Mouse (Mus musculus): ENCODE results near the gene Wscd1. TPM values are rescaled to one million over a fixed set of nuclear protein-coding genes. Genes with fewer than 3 reads are reported as not detected.

The Wscd1 gene
- polyA plus RNA-seq, 2 experiments, result 0.09 to 0.24 TPM

DNA sequence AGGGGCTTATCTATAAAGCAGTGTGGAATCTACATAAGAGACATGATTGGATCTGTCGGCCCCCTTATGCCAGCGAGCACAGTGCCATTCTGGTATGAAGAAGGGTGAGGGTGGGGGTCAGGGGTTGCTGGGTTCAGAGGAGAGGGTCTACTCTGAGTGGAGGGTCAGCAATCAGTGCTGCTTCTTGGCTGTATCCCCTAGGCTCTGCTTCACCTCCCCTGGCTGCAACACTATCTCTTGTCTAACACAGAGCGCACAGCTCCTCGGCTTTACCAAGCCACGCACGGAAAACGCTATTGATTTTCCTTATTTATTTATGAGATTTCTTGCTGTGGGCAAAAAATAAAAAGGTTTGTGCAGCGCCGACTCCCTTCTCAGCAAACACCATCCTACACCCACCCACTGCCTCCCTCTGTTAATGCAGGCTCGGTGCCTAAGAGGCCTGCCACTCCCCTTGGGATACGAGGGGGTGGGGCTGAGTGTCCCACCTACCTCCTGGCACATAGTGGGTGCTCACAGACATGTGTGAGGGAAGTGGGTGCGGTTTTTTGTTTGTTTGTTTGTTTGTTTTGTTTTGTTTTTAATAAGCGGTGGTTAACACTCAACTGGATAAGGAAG lies 32.1 kb downstream of the Wscd1 start:
- Histone ChIP-seq H3K36me3 (replicated peaks; ENCODE audit: control insufficient read depth, insufficient read depth, low read depth) (no peaks in the 10 kb centered on the region), H3K4me1 (replicated peaks; ENCODE audit: control insufficient read depth in 2 of 2, insufficient read depth in 2 of 2, low read length in 1 of 2) (no peaks in the 10 kb centered on the region), H3K4me3 (ENCODE audit: insufficient read depth in 1 of 2, low read depth in 2 of 2, low read length in 2 of 2) (no peak overlapping the region), H3K9ac (replicated peaks) (no peak overlapping the region), H3K9me3 (ENCODE audit: control insufficient read depth, low read length) (no peaks in the 10 kb centered on the region), H3K4me2 (ENCODE audit: low read depth) (no peak overlapping the region), H3K27ac (no peak overlapping the region), H3K27me3 (ENCODE audit: control insufficient read depth, insufficient read depth, low read length) (no peaks in the 10 kb centered on the region)
- no peak for DNase-seq (ENCODE audit: low read depth in 3 of 3, low spot score in 3 of 3)
- 66% methylated on average over 13 of the region's 13 CpGs for WGBS (ENCODE audit: insufficient replicate concordance)
- TF ChIP-seq CTCF (IDR thresholded peaks at IDR 0.05; ENCODE audit: low read depth) (no peak), EP300 (IDR thresholded peaks at IDR 0.05; ENCODE audit: low read depth) (no peak)
- no peak for ATAC-seq (ENCODE audit: insufficient read depth)

DNA sequence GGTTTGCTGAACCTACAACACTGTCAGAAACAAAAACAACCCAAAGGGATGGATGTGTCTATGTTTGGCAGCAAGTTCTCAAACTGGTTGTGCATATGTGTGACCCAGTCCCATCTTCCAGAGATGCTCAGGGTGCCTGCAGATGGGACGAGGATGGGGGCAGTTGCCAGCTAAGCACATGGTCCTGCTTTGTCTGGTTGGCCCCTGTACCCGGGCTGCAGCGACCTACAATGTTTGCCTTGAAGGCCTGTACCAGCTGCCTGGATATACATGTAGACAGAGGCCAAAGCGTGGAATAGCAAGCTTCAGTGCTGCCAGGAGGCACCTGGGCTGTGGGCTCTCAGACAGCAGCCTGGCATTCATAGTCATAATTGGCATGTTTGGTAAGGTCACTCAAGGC lies 35.8 kb downstream of the Wscd1 start:
- Histone ChIP-seq H3K27me3 (ENCODE audit: control insufficient read depth, insufficient read depth, low read length) (no peaks in the 10 kb centered on the region), H3K4me2 (ENCODE audit: low read depth) (no peak overlapping the region), H3K27ac (no peak overlapping the region), H3K4me3 (ENCODE audit: insufficient read depth in 1 of 2, low read depth in 2 of 2, low read length in 2 of 2) (no peak overlapping the region), H3K4me1 (replicated peaks; ENCODE audit: control insufficient read depth in 2 of 2, insufficient read depth in 2 of 2, low read length in 1 of 2) (no peaks in the 10 kb centered on the region), H3K9me3 (ENCODE audit: control insufficient read depth, low read length) (no peaks in the 10 kb centered on the region), H3K9ac (replicated peaks) (no peak overlapping the region), H3K36me3 (replicated peaks; ENCODE audit: control insufficient read depth, insufficient read depth, low read depth) (no peaks in the 10 kb centered on the region)
- no peak for DNase-seq (ENCODE audit: low read depth in 3 of 3, low spot score in 3 of 3)
- no peak for TF ChIP-seq EP300 (IDR thresholded peaks at IDR 0.05; ENCODE audit: low read depth)
- TF ChIP-seq CTCF (IDR thresholded peaks at IDR 0.05; ENCODE audit: low read depth), result no peak
- WGBS (ENCODE audit: insufficient replicate concordance), result 58% methylated on average over 4 of the region's 4 CpGs
- ATAC-seq (ENCODE audit: insufficient read depth), result no peak

DNA sequence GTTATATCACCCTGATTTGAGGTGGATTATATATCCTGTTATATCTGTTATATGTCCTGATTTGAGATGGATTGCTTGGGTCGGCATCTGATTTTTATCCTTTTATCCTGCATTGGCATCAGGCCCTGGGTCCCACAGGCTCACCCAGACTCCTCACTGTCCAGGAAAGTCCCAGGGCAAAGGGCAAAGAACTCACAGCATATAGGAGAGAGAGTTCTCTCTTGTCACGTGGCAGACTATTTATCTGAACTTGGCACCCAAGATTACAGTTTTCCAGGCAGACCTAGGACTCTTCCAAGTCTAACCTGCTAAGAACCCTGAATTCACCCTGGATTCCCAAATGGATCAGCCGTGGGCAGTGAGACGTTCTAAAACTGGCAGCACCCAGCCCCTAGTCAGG lies 38.5 kb downstream of the Wscd1 start:
- TF ChIP-seq EP300 (IDR thresholded peaks at IDR 0.05; ENCODE audit: low read depth) (no peak), CTCF (IDR thresholded peaks at IDR 0.05; ENCODE audit: low read depth) (no peak)
- H3K4me2 ChIP-seq (ENCODE audit: low read depth), result no peak overlapping the region
- no peak overlapping the region for H3K9ac ChIP-seq (replicated peaks)
- no peak overlapping the region for H3K27ac ChIP-seq
- DNase-seq (ENCODE audit: low read depth in 3 of 3, low spot score in 3 of 3) (peak in 1 of 3 experiments; percentile 4), ATAC-seq (ENCODE audit: insufficient read depth) (no peak)
- H3K9me3 ChIP-seq (ENCODE audit: control insufficient read depth, low read length), result no peaks in the 10 kb centered on the region
- H3K27me3 ChIP-seq (ENCODE audit: control insufficient read depth, insufficient read depth, low read length), result no peaks in the 10 kb centered on the region
- H3K36me3 ChIP-seq (replicated peaks; ENCODE audit: control insufficient read depth, insufficient read depth, low read depth), result no peaks in the 10 kb centered on the region
- no peaks in the 10 kb centered on the region for H3K4me1 ChIP-seq (replicated peaks; ENCODE audit: control insufficient read depth in 2 of 2, insufficient read depth in 2 of 2, low read length in 1 of 2)
- H3K4me3 ChIP-seq (ENCODE audit: insufficient read depth in 1 of 2, low read depth in 2 of 2, low read length in 2 of 2), result no peak overlapping the region
- 67% methylated on average over 4 of the region's 4 CpGs for WGBS (ENCODE audit: insufficient replicate concordance)

DNA sequence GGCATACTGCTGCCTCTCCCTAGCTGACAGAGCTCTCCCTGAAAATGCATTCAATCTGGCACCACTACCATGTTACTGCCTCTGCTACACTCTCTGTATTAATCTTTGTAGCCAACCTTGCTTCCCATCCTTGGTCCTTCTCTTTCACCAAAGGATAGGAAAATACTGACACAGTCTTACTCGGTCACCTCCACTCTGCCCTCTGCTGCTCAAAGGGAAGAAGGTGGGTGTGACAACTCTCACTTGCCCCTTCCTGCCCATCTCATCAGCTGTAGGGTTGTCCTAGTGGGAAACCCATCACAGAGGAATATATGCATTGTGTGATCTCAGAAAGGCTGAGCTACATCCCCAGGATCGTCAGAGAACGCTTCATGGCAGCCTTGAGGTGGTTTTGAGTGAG lies 40.5 kb downstream of the Wscd1 start:
- 48% methylated on average over 3 of the region's 3 CpGs for WGBS (ENCODE audit: insufficient replicate concordance)
- Histone ChIP-seq H3K27ac (no peak overlapping the region), H3K36me3 (replicated peaks; ENCODE audit: control insufficient read depth, insufficient read depth, low read depth) (no peaks in the 10 kb centered on the region), H3K4me2 (ENCODE audit: low read depth) (no peak overlapping the region), H3K9ac (replicated peaks) (no peak overlapping the region), H3K27me3 (ENCODE audit: control insufficient read depth, insufficient read depth, low read length) (no peaks in the 10 kb centered on the region), H3K4me3 (ENCODE audit: insufficient read depth in 1 of 2, low read depth in 2 of 2, low read length in 2 of 2) (no peak overlapping the region), H3K9me3 (ENCODE audit: control insufficient read depth, low read length) (no peaks in the 10 kb centered on the region), H3K4me1 (replicated peaks; ENCODE audit: control insufficient read depth in 2 of 2, insufficient read depth in 2 of 2, low read length in 1 of 2) (no peaks in the 10 kb centered on the region)
- ATAC-seq (ENCODE audit: insufficient read depth) (no peak), DNase-seq (ENCODE audit: low read depth in 3 of 3, low spot score in 3 of 3) (no peak)
- TF ChIP-seq CTCF (IDR thresholded peaks at IDR 0.05; ENCODE audit: low read depth), result no peak
- TF ChIP-seq EP300 (IDR thresholded peaks at IDR 0.05; ENCODE audit: low read depth), result no peak

DNA sequence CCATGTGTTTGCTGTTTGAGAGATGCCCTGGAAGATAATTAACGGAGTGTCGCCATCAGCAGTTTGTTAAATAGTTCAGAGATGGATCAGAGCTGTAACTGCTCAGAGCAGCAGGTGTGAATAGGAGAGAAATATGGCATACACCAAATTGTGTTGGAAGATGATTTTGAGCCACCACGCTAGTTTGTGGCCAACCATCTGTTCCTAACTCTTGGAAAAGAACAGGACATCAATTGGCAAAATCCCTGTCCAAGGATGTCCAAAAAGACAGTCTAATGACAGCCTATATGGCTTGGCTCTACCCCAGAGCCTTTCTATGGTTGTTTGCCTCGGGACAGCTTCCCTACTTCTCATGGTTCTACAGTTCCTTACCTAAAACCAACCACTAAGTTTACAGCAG lies 49.5 kb downstream of the Wscd1 start:
- no peak overlapping the region for H3K9ac ChIP-seq (replicated peaks)
- WGBS (ENCODE audit: insufficient replicate concordance), result 53% methylated on average over 4 of the region's 4 CpGs
- DNase-seq (ENCODE audit: low read depth in 3 of 3, low spot score in 3 of 3), result no peak
- H3K27ac ChIP-seq, result no peak overlapping the region
- no peaks in the 10 kb centered on the region for H3K4me1 ChIP-seq (replicated peaks; ENCODE audit: control insufficient read depth in 2 of 2, insufficient read depth in 2 of 2, low read length in 1 of 2)
- no peak overlapping the region for H3K4me2 ChIP-seq (ENCODE audit: low read depth)
- no peak for ATAC-seq (ENCODE audit: insufficient read depth)
- no peak for TF ChIP-seq EP300 (IDR thresholded peaks at IDR 0.05; ENCODE audit: low read depth)
- TF ChIP-seq CTCF (IDR thresholded peaks at IDR 0.05; ENCODE audit: low read depth), result no peak
- no peak overlapping the region for H3K4me3 ChIP-seq (ENCODE audit: insufficient read depth in 1 of 2, low read depth in 2 of 2, low read length in 2 of 2)
- no peaks in the 10 kb centered on the region for H3K27me3 ChIP-seq (ENCODE audit: control insufficient read depth, insufficient read depth, low read length)
- no peaks in the 10 kb centered on the region for H3K36me3 ChIP-seq (replicated peaks; ENCODE audit: control insufficient read depth, insufficient read depth, low read depth)
- H3K9me3 ChIP-seq (ENCODE audit: control insufficient read depth, low read length), result no peaks in the 10 kb centered on the region
